Mouse (Mus musculus) thymus, adult 2 months (tissue): ENCODE measurements around the gene Naa38.

Experiments used
- CTCF ChIP-seq: fragments of 200-500 bp; IDR thresholded peaks from 2 replicates; pipeline ENCODE4 v1.5.1; 2012; ENCODE audit warnings: mild to moderate bottlenecking, control low read depth, low read length, moderate library complexity, borderline replicate concordance; ENCODE audit not compliant: control insufficient read depth, poor library complexity, insufficient read depth; ENCODE audit errors: extremely low read depth
- POLR2A ChIP-seq: fragments of 200-500 bp; IDR thresholded peaks from 2 replicates; pipeline ENCODE4 v1.6.1; 2012; ENCODE audit warnings: mild to moderate bottlenecking, low read length, control low read depth, moderate library complexity; ENCODE audit not compliant: control insufficient read depth, poor library complexity, insufficient read depth; ENCODE audit errors: extremely low read depth

DNA sequence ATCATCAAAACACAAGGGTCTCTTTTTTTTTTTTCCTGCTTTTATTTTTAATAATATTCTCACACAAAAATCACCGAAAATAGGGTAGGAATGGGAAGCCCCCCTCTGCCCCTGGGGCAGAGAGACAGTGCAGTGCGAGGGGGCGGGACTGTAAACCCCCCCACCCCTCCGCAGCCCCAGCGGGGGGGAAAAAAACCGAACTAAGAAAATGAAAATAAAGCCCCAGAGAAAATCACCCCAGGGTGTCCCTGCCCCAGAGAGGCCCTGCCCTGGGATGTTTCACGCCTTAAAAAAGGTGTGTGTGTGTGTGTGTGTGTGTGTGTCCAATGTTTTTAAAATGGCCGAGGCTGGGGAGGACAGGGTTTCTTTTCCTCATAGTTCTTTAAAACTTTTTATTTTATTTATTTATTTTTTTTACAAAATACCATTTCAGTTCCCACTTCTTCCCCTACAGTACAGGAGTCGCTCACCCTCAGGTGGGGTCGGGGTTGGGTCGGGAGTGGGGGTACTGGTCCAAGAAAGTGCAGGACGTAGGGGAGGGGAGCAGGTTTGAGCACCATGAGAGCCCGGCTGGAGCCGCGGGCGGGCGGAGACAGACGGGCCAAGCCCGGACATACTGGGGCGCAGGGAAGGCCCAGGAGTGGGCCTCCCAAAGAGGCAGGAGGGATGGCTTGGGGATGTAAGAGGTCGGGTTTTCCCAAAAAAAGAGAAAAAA lies 3.4 kb downstream of the Naa38 start:
- no peak for TF ChIP-seq CTCF
- no peak for TF ChIP-seq POLR2A
